Mouse (Mus musculus) cerebellum, adult 8-10 months (tissue): ENCODE measurements around the gene Psmc5.
"Not testable (repeated sequence)": the region's sequence is repeated elsewhere in the genome, so short reads cannot be mapped to it uniquely, and the experiment has no call there.

ENCODE experiments used
- DNase-seq: peaks from one replicate; pipeline ENCODE4 v3.0.0; 2022

Psmc5 gene

GRCm38 (mm10) chr11:106255685-106256451, at the start of gene Psmc5, which contains the start of gene Ftsj3:
TSS of gene Psmc5 (plus strand) at chr11:106256154.
TSS of gene Ftsj3 (minus strand) at chr11:106256079.
- peak; percentile 99 for DNase-seq

GRCm38 (mm10) chr11:106212771-106213170, 43.2 kb upstream of the Psmc5 start:
- DNase-seq = no peak

- DNase-seq = no peak
Observed at GRCm38 (mm10) chr11:106214856-106215255, 41.1 kb upstream of the Psmc5 start.

- DNase-seq = no peak
Observed at GRCm38 (mm10) chr11:106215450-106215859, 40.5 kb upstream of the Psmc5 start.

GRCm38 (mm10) chr11:106215927-106216729, 39.8 kb upstream of the Psmc5 start, which contains the start of gene Ccdc47:
TSS of gene Ccdc47 (minus strand) at chr11:106216344.
- peak; percentile 95 for DNase-seq

GRCm38 (mm10) chr11:106216730-106217490, 39.0 kb upstream of the Psmc5 start, which contains the start of gene Ddx42:
TSS of gene Ddx42 (plus strand) at chr11:106216926.
- peak; percentile 89 for DNase-seq

- no peak for DNase-seq
Observed at GRCm38 (mm10) chr11:106220603-106221002, 35.4 kb upstream of the Psmc5 start.

- DNase-seq = not testable (repeated sequence)
Observed at GRCm38 (mm10) chr11:106233978-106234377, 22.0 kb upstream of the Psmc5 start.

GRCm38 (mm10) chr11:106246834-106247233, 9.1 kb upstream of the Psmc5 start:
- no peak for DNase-seq

GRCm38 (mm10) chr11:106249326-106249725, 6.6 kb upstream of the Psmc5 start:
- DNase-seq = no peak

- DNase-seq = no peak
Observed at GRCm38 (mm10) chr11:106254767-106255166, 1.2 kb upstream of the Psmc5 start.

GRCm38 (mm10) chr11:106255174-106255573, 780 bp upstream of the Psmc5 start:
- no peak for DNase-seq

- DNase-seq = no peak
Observed at GRCm38 (mm10) chr11:106256775-106257174, 821 bp downstream of the Psmc5 start.

- no peak for DNase-seq
Observed at GRCm38 (mm10) chr11:106260826-106261450, 5.0 kb downstream of the Psmc5 start.

GRCm38 (mm10) chr11:106263963-106264362, 8.0 kb downstream of the Psmc5 start:
- peak; percentile 35 for DNase-seq

- peak; percentile 30 for DNase-seq
Observed at GRCm38 (mm10) chr11:106264988-106265387, 9.0 kb downstream of the Psmc5 start.

- peak; percentile 44 for DNase-seq
Observed at GRCm38 (mm10) chr11:106265570-106265969, 9.6 kb downstream of the Psmc5 start.

- DNase-seq = no peak
Observed at GRCm38 (mm10) chr11:106266431-106266830, 10.5 kb downstream of the Psmc5 start.

- DNase-seq = peak; percentile 96
Observed at GRCm38 (mm10) chr11:106267311-106267852, 11.4 kb downstream of the Psmc5 start.

- peak; percentile 70 for DNase-seq
Observed at GRCm38 (mm10) chr11:106267871-106268270, 11.9 kb downstream of the Psmc5 start.

GRCm38 (mm10) chr11:106268326-106269059, 12.5 kb downstream of the Psmc5 start:
- DNase-seq = peak; percentile 87
